Mouse (Mus musculus): Measurements from ENCODE around the gene Sh3tc1. TPM values are rescaled to one million over a fixed set of nuclear protein-coding genes. Genes with fewer than 3 reads are reported as not detected.

Gene Sh3tc1
- polyA plus RNA-seq, 1 experiment: 0.72 TPM

DNA sequence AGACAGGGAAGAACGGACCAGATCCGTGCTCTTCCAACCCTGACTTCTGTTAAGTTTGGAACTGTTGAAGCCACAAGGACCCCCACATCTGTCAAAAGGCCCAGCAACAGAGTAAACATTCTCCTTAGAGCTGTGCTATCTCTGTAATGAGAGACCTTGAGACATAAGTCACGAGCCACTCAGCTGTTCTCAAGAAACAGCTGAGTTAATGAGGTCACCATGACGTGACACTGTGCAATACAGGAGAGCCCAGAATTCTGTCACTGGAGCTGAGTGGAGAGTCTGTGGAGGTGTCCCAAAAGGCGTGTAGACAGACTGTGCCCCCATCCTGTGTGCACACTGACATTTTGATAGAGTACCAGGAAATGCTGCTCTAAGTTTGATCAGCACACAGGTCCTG lies 27.3 kb downstream of the Sh3tc1 start:
- peaks cover 10% of the 10 kb centered on the region for H3K4me1 ChIP-seq (ENCODE audit: control insufficient read depth, insufficient read depth, low read length)
- H3K4me3 ChIP-seq (ENCODE audit: control insufficient read depth, low read depth, low read length): no peak overlapping the region
- H3K27ac ChIP-seq (ENCODE audit: control insufficient read depth, insufficient read depth, low read depth, low read length): no peak overlapping the region
- H3K27me3 ChIP-seq (ENCODE audit: control insufficient read depth, insufficient read depth, low read length): no peaks in the 10 kb centered on the region
- H3K36me3 ChIP-seq (ENCODE audit: control insufficient read depth, insufficient read depth, low read length): no peaks in the 10 kb centered on the region
- TF ChIP-seq CTCF (IDR thresholded peaks at IDR 0.05; ENCODE audit: control insufficient read depth, insufficient read depth, insufficient replicate concordance, low read depth, low read length) (no peak), POLR2A (IDR thresholded peaks at IDR 0.05; ENCODE audit: control insufficient read depth, low read depth, low read length) (no peak)

GRCm38 (mm10) chr5:35710931-35711330 lies 28.9 kb downstream of the Sh3tc1 start:
- H3K27ac ChIP-seq (ENCODE audit: control insufficient read depth, insufficient read depth, low read depth, low read length): no peak overlapping the region
- H3K27me3 ChIP-seq (ENCODE audit: control insufficient read depth, insufficient read depth, low read length): no peaks in the 10 kb centered on the region
- TF ChIP-seq CTCF (IDR thresholded peaks at IDR 0.05; ENCODE audit: control insufficient read depth, insufficient read depth, insufficient replicate concordance, low read depth, low read length) (no peak), POLR2A (IDR thresholded peaks at IDR 0.05; ENCODE audit: control insufficient read depth, low read depth, low read length) (no peak)
- H3K4me1 ChIP-seq (ENCODE audit: control insufficient read depth, insufficient read depth, low read length): peaks cover 10% of the 10 kb centered on the region
- no peaks in the 10 kb centered on the region for H3K36me3 ChIP-seq (ENCODE audit: control insufficient read depth, insufficient read depth, low read length)
- H3K4me3 ChIP-seq (ENCODE audit: control insufficient read depth, low read depth, low read length): no peak overlapping the region

GRCm38 (mm10) chr5:35710481-35710880 lies 29.3 kb downstream of the Sh3tc1 start:
- H3K4me1 ChIP-seq (ENCODE audit: control insufficient read depth, insufficient read depth, low read length): peaks cover 10% of the 10 kb centered on the region
- TF ChIP-seq POLR2A (IDR thresholded peaks at IDR 0.05; ENCODE audit: control insufficient read depth, low read depth, low read length) (no peak), CTCF (IDR thresholded peaks at IDR 0.05; ENCODE audit: control insufficient read depth, insufficient read depth, insufficient replicate concordance, low read depth, low read length) (no peak)
- no peaks in the 10 kb centered on the region for H3K36me3 ChIP-seq (ENCODE audit: control insufficient read depth, insufficient read depth, low read length)
- H3K27me3 ChIP-seq (ENCODE audit: control insufficient read depth, insufficient read depth, low read length): no peaks in the 10 kb centered on the region
- no peak overlapping the region for H3K4me3 ChIP-seq (ENCODE audit: control insufficient read depth, low read depth, low read length)
- H3K27ac ChIP-seq (ENCODE audit: control insufficient read depth, insufficient read depth, low read depth, low read length): no peak overlapping the region

DNA sequence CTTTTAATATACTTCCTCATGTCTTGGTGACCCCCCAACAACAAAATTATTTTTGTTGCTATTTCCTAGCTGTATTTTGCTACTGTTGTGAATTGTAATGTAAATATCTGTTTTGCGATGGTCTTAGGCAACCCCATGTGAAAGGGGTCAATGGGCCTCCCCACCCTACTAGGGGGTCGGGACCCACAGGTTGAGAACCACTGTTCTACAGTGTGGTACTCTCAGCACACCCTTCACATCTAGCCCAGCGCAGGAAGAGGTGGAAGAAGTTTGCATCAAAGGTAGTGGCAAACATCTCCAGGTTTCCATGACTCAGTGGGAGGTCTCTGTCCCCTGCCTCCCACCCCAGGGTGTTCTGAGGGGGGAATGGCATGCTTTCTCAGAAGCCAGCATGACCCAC lies 34.4 kb downstream of the Sh3tc1 start:
- Histone ChIP-seq H3K27me3 (ENCODE audit: control insufficient read depth, insufficient read depth, low read length) (no peaks in the 10 kb centered on the region), H3K27ac (ENCODE audit: control insufficient read depth, insufficient read depth, low read depth, low read length) (no peak overlapping the region), H3K4me1 (ENCODE audit: control insufficient read depth, insufficient read depth, low read length) (peaks cover 10% of the 10 kb centered on the region), H3K36me3 (ENCODE audit: control insufficient read depth, insufficient read depth, low read length) (no peaks in the 10 kb centered on the region), H3K4me3 (ENCODE audit: control insufficient read depth, low read depth, low read length) (no peak overlapping the region)
- TF ChIP-seq POLR2A (IDR thresholded peaks at IDR 0.05; ENCODE audit: control insufficient read depth, low read depth, low read length) (no peak), CTCF (IDR thresholded peaks at IDR 0.05; ENCODE audit: control insufficient read depth, insufficient read depth, insufficient replicate concordance, low read depth, low read length) (no peak)

GRCm38 (mm10) chr5:35703814-35704213 lies 36.0 kb downstream of the Sh3tc1 start:
- Histone ChIP-seq H3K36me3 (ENCODE audit: control insufficient read depth, insufficient read depth, low read length) (no peaks in the 10 kb centered on the region), H3K27ac (ENCODE audit: control insufficient read depth, insufficient read depth, low read depth, low read length) (no peak overlapping the region), H3K27me3 (ENCODE audit: control insufficient read depth, insufficient read depth, low read length) (no peaks in the 10 kb centered on the region), H3K4me3 (ENCODE audit: control insufficient read depth, low read depth, low read length) (no peak overlapping the region), H3K4me1 (ENCODE audit: control insufficient read depth, insufficient read depth, low read length) (no peaks in the 10 kb centered on the region)
- TF ChIP-seq CTCF (IDR thresholded peaks at IDR 0.05; ENCODE audit: control insufficient read depth, insufficient read depth, insufficient replicate concordance, low read depth, low read length) (no peak), POLR2A (IDR thresholded peaks at IDR 0.05; ENCODE audit: control insufficient read depth, low read depth, low read length) (no peak)

DNA sequence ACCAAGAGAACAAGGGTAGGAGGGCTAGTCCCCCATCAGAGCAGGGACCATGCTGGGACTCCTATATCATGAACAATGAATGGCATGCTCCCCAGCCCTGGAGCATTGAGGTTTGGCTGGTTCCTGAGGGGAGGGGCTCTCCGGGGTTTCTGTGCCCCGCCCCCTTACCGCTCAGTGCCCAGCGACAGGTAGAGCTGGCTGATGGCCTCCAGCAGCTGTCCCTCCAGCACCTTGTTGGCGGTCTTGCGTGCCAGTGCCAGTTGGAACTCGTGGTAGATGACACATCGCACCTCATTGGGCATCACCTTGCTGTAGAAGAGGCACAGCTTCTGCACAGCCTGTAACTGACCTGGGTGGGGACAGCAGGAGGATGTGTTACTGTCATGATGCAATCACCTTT lies 36.6 kb downstream of the Sh3tc1 start:
- Histone ChIP-seq H3K27ac (ENCODE audit: control insufficient read depth, insufficient read depth, low read depth, low read length) (no peak overlapping the region), H3K36me3 (ENCODE audit: control insufficient read depth, insufficient read depth, low read length) (no peaks in the 10 kb centered on the region), H3K4me3 (ENCODE audit: control insufficient read depth, low read depth, low read length) (no peak overlapping the region), H3K27me3 (ENCODE audit: control insufficient read depth, insufficient read depth, low read length) (no peaks in the 10 kb centered on the region), H3K4me1 (ENCODE audit: control insufficient read depth, insufficient read depth, low read length) (no peaks in the 10 kb centered on the region)
- TF ChIP-seq POLR2A (IDR thresholded peaks at IDR 0.05; ENCODE audit: control insufficient read depth, low read depth, low read length) (no peak), CTCF (IDR thresholded peaks at IDR 0.05; ENCODE audit: control insufficient read depth, insufficient read depth, insufficient replicate concordance, low read depth, low read length) (no peak)

DNA sequence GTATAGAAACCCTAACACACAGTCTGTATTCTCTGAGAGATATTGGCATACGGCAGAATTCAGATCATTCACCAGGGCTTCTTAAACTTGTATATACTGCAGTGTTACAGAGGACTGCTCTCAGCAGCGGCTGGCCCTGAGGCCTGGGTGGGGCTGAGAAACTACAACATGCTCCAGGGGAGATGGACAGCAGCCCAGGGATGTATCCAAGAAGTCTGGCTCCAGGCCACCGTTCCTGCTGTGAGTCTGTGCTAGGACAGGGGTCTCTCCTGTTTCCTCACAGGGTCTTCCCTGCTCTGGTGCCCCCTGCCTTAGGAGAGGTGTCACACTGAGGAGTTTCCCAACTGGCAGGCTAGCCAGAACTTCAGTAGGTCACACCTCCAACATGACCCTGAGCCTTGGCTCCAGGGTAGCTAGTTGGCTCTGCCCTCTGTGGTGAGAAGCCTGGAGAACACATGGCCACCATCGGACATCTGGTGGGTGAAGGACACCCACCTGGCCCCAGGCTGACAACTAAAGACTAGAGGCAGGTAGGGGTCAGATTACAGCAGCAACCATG lies 37.1 kb downstream of the Sh3tc1 start:
- no peak overlapping the region for H3K4me3 ChIP-seq (ENCODE audit: control insufficient read depth, low read depth, low read length)
- no peak overlapping the region for H3K27ac ChIP-seq (ENCODE audit: control insufficient read depth, insufficient read depth, low read depth, low read length)
- TF ChIP-seq CTCF (IDR thresholded peaks at IDR 0.05; ENCODE audit: control insufficient read depth, insufficient read depth, insufficient replicate concordance, low read depth, low read length) (no peak), POLR2A (IDR thresholded peaks at IDR 0.05; ENCODE audit: control insufficient read depth, low read depth, low read length) (no peak)
- no peaks in the 10 kb centered on the region for H3K4me1 ChIP-seq (ENCODE audit: control insufficient read depth, insufficient read depth, low read length)
- H3K27me3 ChIP-seq (ENCODE audit: control insufficient read depth, insufficient read depth, low read length): no peaks in the 10 kb centered on the region
- H3K36me3 ChIP-seq (ENCODE audit: control insufficient read depth, insufficient read depth, low read length): no peaks in the 10 kb centered on the region

- TF ChIP-seq CTCF (IDR thresholded peaks at IDR 0.05; ENCODE audit: control insufficient read depth, insufficient read depth, insufficient replicate concordance, low read depth, low read length) (peak; percentile 85; the same call in 1 of the 2 replicates), POLR2A (IDR thresholded peaks at IDR 0.05; ENCODE audit: control insufficient read depth, low read depth, low read length) (no peak)
Measured at GRCm38 (mm10) chr5:35701042-35701441, 38.7 kb downstream of the Sh3tc1 start.

More at GRCm38 (mm10) chr5:35701042-35701441, 38.7 kb downstream of the Sh3tc1 start:
- no peaks in the 10 kb centered on the region for H3K4me1 ChIP-seq (ENCODE audit: control insufficient read depth, insufficient read depth, low read length)
- H3K27ac ChIP-seq (ENCODE audit: control insufficient read depth, insufficient read depth, low read depth, low read length): no peak overlapping the region
- no peak overlapping the region for H3K4me3 ChIP-seq (ENCODE audit: control insufficient read depth, low read depth, low read length)
- no peaks in the 10 kb centered on the region for H3K36me3 ChIP-seq (ENCODE audit: control insufficient read depth, insufficient read depth, low read length)
- H3K27me3 ChIP-seq (ENCODE audit: control insufficient read depth, insufficient read depth, low read length): no peaks in the 10 kb centered on the region
